ENCODE assay signal across 8 mouse cellular contexts in genomic region chr11:115813507-115814296, GRCm38 (mm10). TPM values are rescaled to one million over a fixed set of nuclear protein-coding genes. Genes with fewer than 3 reads are reported as not detected.
DNase-seq lines count a peak whose midpoint lies in the region; ATAC-seq and TF ChIP-seq lines count a peak whose summit lies in the region.

Caskin2 (minus strand) TSS chr11:115813639.

- H3K9me3 ChIP-seq in CH12.LX (replicated peaks; ENCODE audit: low read length) = no peaks in the 10 kb centered on the region
- no peaks in the 10 kb centered on the region for H3K9me3 ChIP-seq in forebrain, embryonic 12.5 days
- H3K9me3 ChIP-seq in heart, postnatal 0 days (replicated peaks; ENCODE audit: control insufficient read depth, low read length) = no peaks in the 10 kb centered on the region
- no peaks in the 10 kb centered on the region for H3K9me3 ChIP-seq in liver, embryonic 16.5 days (replicated peaks; ENCODE audit: control insufficient read depth, low read length)
- no peaks in the 10 kb centered on the region for H3K9me3 ChIP-seq in neural tube, embryonic 13.5 days

- no peaks in the 10 kb centered on the region for H3K27me3 ChIP-seq in CH12.LX (replicated peaks)
- H3K27me3 ChIP-seq in forebrain, embryonic 12.5 days = no peaks in the 10 kb centered on the region
- no peaks in the 10 kb centered on the region for H3K27me3 ChIP-seq in heart, postnatal 0 days (ENCODE audit: control insufficient read depth, insufficient read depth, low read length)
- no peaks in the 10 kb centered on the region for H3K27me3 ChIP-seq in liver, embryonic 16.5 days (ENCODE audit: control insufficient read depth, insufficient read depth, low read depth, low read length)
- H3K27me3 ChIP-seq in neural tube, embryonic 13.5 days = no peaks in the 10 kb centered on the region
- H3K27me3 ChIP-seq in testis, adult 2 months (ENCODE audit: control insufficient read depth, insufficient read depth, low read length) = no peaks in the 10 kb centered on the region

- dilution Hi-C loops in CH12.LX (cut with MboI; ENCODE audit: extremely low pct_ligation_motif_present, extremely low pct_unique_long_range_greater_than_20kb, low sequenced_read_pairs) = no loop called here

- TF ChIP-seq CTCF in CH12.LX (conservative IDR thresholded peaks at IDR 0.05 in 1 of 2, IDR thresholded peaks at IDR 0.05 in 1 of 2; ENCODE audit: low read depth in 2 of 2, low read length in 2 of 2) = peak; percentile 76 to 99
- TF ChIP-seq CTCF in heart, postnatal 0 days (IDR thresholded peaks at IDR 0.05; ENCODE audit: low read depth) = peak; percentile 99
- TF ChIP-seq CTCF in testis, adult 2 months (IDR thresholded peaks at IDR 0.05; ENCODE audit: control insufficient read depth, insufficient read depth, insufficient replicate concordance, low read depth, low read length) = peak; percentile 90; the same call in 1 of the 2 replicates

- peak within 1 kb of the TSS; percentile 77 for H3K9ac ChIP-seq in CH12.LX (ENCODE audit: insufficient read depth, low read depth)
- peak within 1 kb of the TSS; percentile 90 for H3K9ac ChIP-seq in forebrain, embryonic 12.5 days
- H3K9ac ChIP-seq in heart, postnatal 0 days (replicated peaks; ENCODE audit: low read depth, low read length) = peak within 1 kb of the TSS; percentile 77
- peak within 1 kb of the TSS; percentile 88 for H3K9ac ChIP-seq in liver, embryonic 16.5 days (ENCODE audit: low read depth, low read length)
- H3K9ac ChIP-seq in neural tube, embryonic 13.5 days = peak within 1 kb of the TSS; percentile 95

- peak; percentile 74 for TF ChIP-seq POLR2A in CH12.LX (IDR thresholded peaks at IDR 0.05; ENCODE audit: low read depth, low read length)
- no peak for TF ChIP-seq POLR2A in testis, adult 2 months (IDR thresholded peaks at IDR 0.05; ENCODE audit: control insufficient read depth, low read depth, low read length)

- peak within 1 kb of the TSS; percentile 77 to 91 (median 81) for H3K4me3 ChIP-seq in CH12.LX (replicated peaks in 1 of 3; ENCODE audit: low read depth in 2 of 3, low read length in 2 of 3, poor library complexity in 1 of 3)
- peak within 1 kb of the TSS; percentile 95 for H3K4me3 ChIP-seq in forebrain, embryonic 12.5 days (replicated peaks)
- peak within 1 kb of the TSS; percentile 65 for H3K4me3 ChIP-seq in heart, postnatal 0 days (ENCODE audit: low read depth, low read length)
- peak within 1 kb of the TSS; percentile 85 for H3K4me3 ChIP-seq in liver, embryonic 16.5 days (ENCODE audit: low read depth, low read length)
- H3K4me3 ChIP-seq in neural tube, embryonic 13.5 days = peak within 1 kb of the TSS; percentile 96
- H3K4me3 ChIP-seq in testis, adult 2 months (ENCODE audit: control insufficient read depth, low read depth, low read length) = peak within 1 kb of the TSS; percentile 85

- 0 out of 2 replicates have a peak, but pooled peaks cover 5% of the 10 kb centered on the region for H3K79me2 ChIP-seq in CH12.LX (replicated peaks; ENCODE audit: control insufficient read depth, extremely low read depth, insufficient read depth, poor library complexity, severe bottlenecking)

- H3K36me3 ChIP-seq in CH12.LX (replicated peaks in 1 of 2; ENCODE audit: control insufficient read depth in 1 of 2, insufficient read depth in 1 of 2, low read length in 1 of 2) = peaks cover 16 to 62% of the 10 kb centered on the region in 2 experiments
- peaks cover 30% of the 10 kb centered on the region for H3K36me3 ChIP-seq in forebrain, embryonic 12.5 days (replicated peaks)
- H3K36me3 ChIP-seq in heart, postnatal 0 days (replicated peaks; ENCODE audit: control insufficient read depth, insufficient read depth, low read length) = peaks cover 10% of the 10 kb centered on the region; the same call in 1 of the 2 replicates
- no peaks in the 10 kb centered on the region; the same call in 1 of the 2 replicates for H3K36me3 ChIP-seq in liver, embryonic 16.5 days (ENCODE audit: control insufficient read depth, insufficient read depth)
- H3K36me3 ChIP-seq in neural tube, embryonic 13.5 days = peaks cover 32% of the 10 kb centered on the region
- no peaks in the 10 kb centered on the region for H3K36me3 ChIP-seq in testis, adult 2 months (ENCODE audit: control insufficient read depth, insufficient read depth, low read length)

- in situ Hi-C loops in CH12.LX (cut with MboI; ENCODE audit: low pct_ligation_motif_present, low pct_unique_long_range_greater_than_20kb, low sequenced_read_pairs) = loop anchor here (5.0 kb wide), 4 partner anchors 96 to 321 kb away; partner anchors contain the start of gene Nt5c

- peak; percentile 72 for TF ChIP-seq EP300 in CH12.LX (IDR thresholded peaks at IDR 0.05; ENCODE audit: low read length)
- peak; percentile 61 for TF ChIP-seq EP300 in heart, postnatal 0 days (IDR thresholded peaks at IDR 0.05; ENCODE audit: low read depth)

- peak; percentile 91 for ATAC-seq in forebrain, embryonic 12.5 days (ENCODE audit: low FRiP score)
- ATAC-seq in heart, postnatal 0 days (ENCODE audit: insufficient read depth, low read depth) = peak; percentile 83
- peak; percentile 89 for ATAC-seq in liver, embryonic 16.5 days (ENCODE audit: low read depth)
- peak; percentile 87 for ATAC-seq in neural tube, embryonic 13.5 days (ENCODE audit: low read depth)

- DNase-seq in CH12.LX (ENCODE audit: extremely low read depth) = peak; percentile 98
- peak; percentile 94 for DNase-seq in c-Kit-positive CD71-positive TER-119-negative erythroid progenitor cells, embryonic 14.5 days (ENCODE audit: low read depth)
- peak; percentile 97 for DNase-seq in heart, postnatal 0 days (ENCODE audit: low spot score)
- peak; percentile 99 for DNase-seq in kidney, postnatal 4 days

- H3K4me2 ChIP-seq in CH12.LX (ENCODE audit: insufficient read depth, low read depth, poor library complexity, severe bottlenecking) = peak within 1 kb of the TSS; percentile 91
- peak within 1 kb of the TSS; percentile 85 for H3K4me2 ChIP-seq in forebrain, embryonic 12.5 days
- H3K4me2 ChIP-seq in heart, postnatal 0 days (ENCODE audit: low read depth, low read length) = peak within 1 kb of the TSS; percentile 98
- H3K4me2 ChIP-seq in liver, embryonic 16.5 days (ENCODE audit: low read depth, low read length) = peak within 1 kb of the TSS; percentile 99
- H3K4me2 ChIP-seq in neural tube, embryonic 13.5 days = peak within 1 kb of the TSS; percentile 75

- WGBS in forebrain, embryonic 12.5 days = under 1% methylated on average over 42 of the region's 44 CpGs
- WGBS in heart, postnatal 0 days = under 1% methylated on average over 37 of the region's 44 CpGs
- WGBS in liver, embryonic 16.5 days (ENCODE audit: insufficient replicate concordance) = under 1% methylated on average over 43 of the region's 44 CpGs
- WGBS in neural tube, embryonic 13.5 days = under 1% methylated on average over 44 of the region's 44 CpGs

- no peak within 1 kb of the TSS for H3K27ac ChIP-seq in CH12.LX (ENCODE audit: insufficient read depth, low read depth)
- H3K27ac ChIP-seq in forebrain, embryonic 12.5 days = peak within 1 kb of the TSS; percentile 83
- peak within 1 kb of the TSS; percentile 91 for H3K27ac ChIP-seq in heart, postnatal 0 days (ENCODE audit: low read depth)
- peak within 1 kb of the TSS; percentile 61 for H3K27ac ChIP-seq in liver, embryonic 16.5 days (ENCODE audit: low read length)
- peak within 1 kb of the TSS; percentile 80 for H3K27ac ChIP-seq in neural tube, embryonic 13.5 days (replicated peaks)
- H3K27ac ChIP-seq in testis, adult 2 months (ENCODE audit: control insufficient read depth, insufficient read depth, low read depth, low read length) = no peak within 1 kb of the TSS; the same call in 1 of the 2 replicates

- peak; percentile 99 for TF ChIP-seq RAD21 in CH12.LX (IDR thresholded peaks at IDR 0.05; ENCODE audit: low read depth, low read length)

- peaks cover 13 to 54% of the 10 kb centered on the region in 2 experiments for H3K4me1 ChIP-seq in CH12.LX (ENCODE audit: control insufficient read depth in 1 of 2, insufficient read depth in 2 of 2)
- H3K4me1 ChIP-seq in forebrain, embryonic 12.5 days = peaks cover 62% of the 10 kb centered on the region
- H3K4me1 ChIP-seq in heart, postnatal 0 days (ENCODE audit: control insufficient read depth, insufficient read depth) = peaks cover 41% of the 10 kb centered on the region
- peaks cover 45% of the 10 kb centered on the region for H3K4me1 ChIP-seq in liver, embryonic 16.5 days (ENCODE audit: control insufficient read depth, low read depth, low read length)
- H3K4me1 ChIP-seq in neural tube, embryonic 13.5 days (replicated peaks) = peaks cover 61% of the 10 kb centered on the region
- H3K4me1 ChIP-seq in testis, adult 2 months (ENCODE audit: control insufficient read depth, insufficient read depth, low read length) = peaks cover 24% of the 10 kb centered on the region

TF ChIP-seq in CH12.LX, 34 proteins besides CTCF, POLR2A, EP300 and RAD21 (continues in another document):
- TF ChIP-seq ZMIZ1 (IDR thresholded peaks at IDR 0.05; ENCODE audit: low read depth, low read length) (no peak), JUND (conservative IDR thresholded peaks at IDR 0.05; ENCODE audit: low read depth, low read length) (no peak), ZC3H11A (IDR thresholded peaks at IDR 0.05; ENCODE audit: low read depth, low read length) (peak; percentile 80), E2F4 (IDR thresholded peaks at IDR 0.05; ENCODE audit: insufficient replicate concordance, low read depth, low read length) (0 out of 2 replicates have a peak, but pooled peaks have one; percentile 44), MAFK (IDR thresholded peaks at IDR 0.05; ENCODE audit: insufficient replicate concordance, low read length) (peak; percentile 58; the same call in 1 of the 2 replicates), HCFC1 (IDR thresholded peaks at IDR 0.05; ENCODE audit: low read depth, low read length) (no peak; the same call in none of the 2 replicates), USF1 (IDR thresholded peaks at IDR 0.05; ENCODE audit: low read depth, low read length) (no peak), IRF4 (IDR thresholded peaks at IDR 0.05; ENCODE audit: low read depth, low read length) (peak; percentile 96), MEF2A (IDR thresholded peaks at IDR 0.05; ENCODE audit: borderline replicate concordance, low read depth, low read length) (peak; percentile 51), TBP (conservative IDR thresholded peaks at IDR 0.05; ENCODE audit: low read depth, low read length) (no peak), ELF1 (IDR thresholded peaks at IDR 0.05; ENCODE audit: low read depth, low read length) (peak; percentile 87)

RNA-seq across cellular contexts. Expression of gene Caskin2, which starts in this region (rescaled TPM):
- total RNA-seq in CH12.LX (2012; rRNA removed) = 8.2 and 8.9 TPM in 2 replicates
- 2.7 and 2.9 TPM in 2 replicates for total RNA-seq in CH12.LX (2014; rRNA removed)
- 6.4 and 6.9 TPM in 2 replicates for polyA plus RNA-seq in CH12.LX (2012; ENCODE audit: insufficient read length, low read depth)
- 15.5 and 19.5 TPM in 2 replicates for polyA plus RNA-seq in forebrain, embryonic 12.5 days (2016; fragmentation: Nextera tagmentation; extraction: Ambion mirVana)
- total RNA-seq in heart, postnatal 0 days (2014; rRNA removed; ENCODE audit: low replicate concordance) = 62.1 and 107 TPM in 2 replicates
- 12.6 and 14.2 TPM in 2 replicates for polyA plus RNA-seq in heart, postnatal 0 days (2015; fragmentation: Nextera tagmentation; extraction: Ambion mirVana)
- 5.1 and 6.1 TPM in 2 replicates for polyA plus RNA-seq in liver, embryonic 16.5 days (2015; fragmentation: Nextera tagmentation; extraction: Ambion mirVana)
- polyA plus RNA-seq in neural tube, embryonic 13.5 days (2015; fragmentation: Nextera tagmentation; extraction: Ambion mirVana) = 13.8 and 15.2 TPM in 2 replicates
- polyA plus RNA-seq in testis, adult 2 months (2012; rRNA removed) = 7.6 and 8.6 TPM in 2 replicates

Comparison
In these comparisons a context has a peak if more than half of its experiments do, and no peak if none do; other contexts are left out.
1. H3K27ac ChIP-seq: peak in forebrain, embryonic 12.5 days (single experiment), heart, postnatal 0 days (single experiment), liver, embryonic 16.5 days (single experiment) and neural tube, embryonic 13.5 days (single experiment); none in CH12.LX (single experiment) and testis, adult 2 months (single experiment).
2. Peak in every context shown above with its lines, with median percentiles within 50 percentile points of each other: DNase-seq, H3K4me2 ChIP-seq, H3K4me3 ChIP-seq, H3K9ac ChIP-seq, CTCF ChIP-seq and ATAC-seq.